8 mouse cellular contexts compared by ENCODE assay signal in the genomic region with DNA sequence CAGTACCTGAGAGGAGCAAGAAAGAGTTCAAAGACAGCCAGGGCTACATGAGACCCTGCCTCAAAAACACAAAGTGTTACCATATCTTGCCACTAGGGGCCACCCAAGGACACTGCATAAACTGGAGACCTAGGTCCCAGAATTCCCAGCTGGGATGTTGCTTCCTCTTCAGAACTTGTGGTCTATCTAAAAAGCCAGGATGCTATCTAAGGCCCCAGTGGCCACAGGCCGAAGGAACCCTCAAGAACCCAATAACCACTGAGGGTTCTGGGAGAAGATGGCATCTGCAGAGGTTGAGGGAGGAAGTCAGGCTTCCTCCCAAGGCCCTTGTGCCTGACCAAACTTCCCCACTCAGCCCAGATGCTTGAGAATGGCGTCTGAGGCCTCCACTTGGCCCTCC. TPM values are rescaled to one million over a fixed set of nuclear protein-coding genes. Genes with fewer than 3 reads are reported as not detected.
DNase-seq lines count a peak whose midpoint lies in the region; ATAC-seq and TF ChIP-seq lines count a peak whose summit lies in the region.

No protein-coding gene starts in this region.

- ATAC-seq in frontal cortex, adult (ENCODE audit: low TSS enrichment) = no peak
- ATAC-seq in embryonic facial prominence, embryonic 11.5 days (replicated peaks; ENCODE audit: insufficient number of reproducible peaks, low FRiP score, low TSS enrichment, low read depth) = no peak
- no peak for ATAC-seq in heart, postnatal 0 days (ENCODE audit: insufficient read depth, low read depth)
- peak; percentile 64 for ATAC-seq in megakaryocyte, adult 5-6 weeks (ENCODE audit: poor library complexity, severe bottlenecking)

- no peak overlapping the region for H3K27ac ChIP-seq in embryonic facial prominence, embryonic 11.5 days (replicated peaks; ENCODE audit: low read depth, low read length)
- H3K27ac ChIP-seq in heart, postnatal 0 days (ENCODE audit: low read depth) = no peak overlapping the region
- no peak overlapping the region for H3K27ac ChIP-seq in spleen, adult 2 months (ENCODE audit: insufficient read depth, low read length)

- 61% methylated on average over 2 of the region's 2 CpGs for WGBS in embryonic facial prominence, embryonic 11.5 days
- WGBS in heart, postnatal 0 days = 31% methylated on average over 2 of the region's 2 CpGs
- 2% methylated on average over 2 of the region's 2 CpGs for WGBS in spleen, adult 2 months

- H3K9ac ChIP-seq in embryonic facial prominence, embryonic 11.5 days (replicated peaks; ENCODE audit: low read length) = peak overlapping the region; percentile 34; the same call in 1 of the 2 replicates
- no peak overlapping the region for H3K9ac ChIP-seq in heart, postnatal 0 days (replicated peaks; ENCODE audit: low read depth, low read length)

- TF ChIP-seq CTCF in heart, postnatal 0 days (IDR thresholded peaks at IDR 0.05; ENCODE audit: low read depth) = peak; percentile 89
- peak; percentile 42; the same call in 1 of the 2 replicates for TF ChIP-seq CTCF in spleen, adult 2 months (IDR thresholded peaks at IDR 0.05; ENCODE audit: extremely low read depth, insufficient read depth, insufficient read length, insufficient replicate concordance)

- H3K4me1 ChIP-seq in embryonic facial prominence, embryonic 11.5 days (ENCODE audit: control insufficient read depth, insufficient read depth, low read length) = no peaks in the 10 kb centered on the region
- peaks cover 6% of the 10 kb centered on the region; the same call in 1 of the 2 replicates for H3K4me1 ChIP-seq in heart, postnatal 0 days (ENCODE audit: control insufficient read depth, insufficient read depth)
- no peaks in the 10 kb centered on the region for H3K4me1 ChIP-seq in spleen, adult 2 months (ENCODE audit: control insufficient read depth, insufficient read depth, insufficient read length)

- no peak for TF ChIP-seq EP300 in heart, postnatal 0 days (IDR thresholded peaks at IDR 0.05; ENCODE audit: low read depth)

- H3K4me2 ChIP-seq in embryonic facial prominence, embryonic 11.5 days (ENCODE audit: low read depth, low read length) = no peak overlapping the region
- H3K4me2 ChIP-seq in heart, postnatal 0 days (ENCODE audit: low read depth, low read length) = no peak overlapping the region

- DNase-seq in frontal cortex, adult 2 months (ENCODE audit: extremely low spot score in 1 of 2, low spot score in 1 of 2) = peak; percentile 18 to 82
- peak; percentile 55 for DNase-seq in adrenal gland, adult 2 months
- DNase-seq in embryonic facial prominence, embryonic 11.5 days (ENCODE audit: low spot score) = peak; percentile 91
- DNase-seq in heart, postnatal 0 days (ENCODE audit: low spot score) = peak; percentile 63
- peak; percentile 62 to 77 for DNase-seq in layer of hippocampus, postnatal 14 days (ENCODE audit: low spot score in 2 of 2)
- peak in 1 of 2 experiments; percentile 29 for DNase-seq in spleen, adult 2 months (ENCODE audit: low read depth in 1 of 2, low spot score in 2 of 2)

- H3K27me3 ChIP-seq in embryonic facial prominence, embryonic 11.5 days (ENCODE audit: control insufficient read depth, insufficient read depth, low read length) = no peaks in the 10 kb centered on the region
- H3K27me3 ChIP-seq in heart, postnatal 0 days (ENCODE audit: control insufficient read depth, insufficient read depth, low read length) = no peaks in the 10 kb centered on the region
- no peaks in the 10 kb centered on the region for H3K27me3 ChIP-seq in spleen, adult 2 months (ENCODE audit: control insufficient read depth, insufficient read depth, low read length)

- H3K9me3 ChIP-seq in embryonic facial prominence, embryonic 11.5 days (replicated peaks; ENCODE audit: control insufficient read depth, low read length) = no peaks in the 10 kb centered on the region
- H3K9me3 ChIP-seq in heart, postnatal 0 days (replicated peaks; ENCODE audit: control insufficient read depth, low read length) = no peaks in the 10 kb centered on the region

- H3K4me3 ChIP-seq in embryonic facial prominence, embryonic 11.5 days (ENCODE audit: low read depth, low read length) = no peak overlapping the region
- H3K4me3 ChIP-seq in heart, postnatal 0 days (ENCODE audit: low read depth, low read length) = no peak overlapping the region
- no peak overlapping the region for H3K4me3 ChIP-seq in spleen, adult 2 months (ENCODE audit: extremely low read depth, insufficient read depth, insufficient read length)

- TF ChIP-seq POLR2A in spleen, adult 2 months (IDR thresholded peaks at IDR 0.05; ENCODE audit: low read depth, low read length) = no peak

- no peaks in the 10 kb centered on the region for H3K36me3 ChIP-seq in embryonic facial prominence, embryonic 11.5 days (replicated peaks; ENCODE audit: control insufficient read depth, insufficient read depth, low read depth, low read length)
- no peaks in the 10 kb centered on the region for H3K36me3 ChIP-seq in heart, postnatal 0 days (replicated peaks; ENCODE audit: control insufficient read depth, insufficient read depth, low read length)
- H3K36me3 ChIP-seq in spleen, adult 2 months (ENCODE audit: control insufficient read depth, insufficient read depth, low read length) = no peaks in the 10 kb centered on the region

RNA-seq across cellular contexts. Expression of gene Tgif2, which starts 30.2 kb away (rescaled TPM):
- polyA plus RNA-seq in frontal cortex, adult 2 months (2012; rRNA removed) = 1.4 and 2.0 TPM in 2 replicates
- total RNA-seq in adrenal gland, adult 2 months (2021) = 1 to 10 TPM; 1.8 to 4.3 TPM
- polyA plus RNA-seq in adrenal gland, adult 2 months (2012; rRNA removed) = 5.5 and 8.5 TPM in 2 replicates
- 91.0 and 97.6 TPM in 2 replicates for polyA plus RNA-seq in embryonic facial prominence, embryonic 11.5 days (2014; fragmentation: Nextera tagmentation; extraction: Ambion mirVana)
- total RNA-seq in heart, postnatal 0 days (2014; rRNA removed; ENCODE audit: low replicate concordance) = 19.7 and 28.3 TPM in 2 replicates
- polyA plus RNA-seq in heart, postnatal 0 days (2015; fragmentation: Nextera tagmentation; extraction: Ambion mirVana) = 11.6 and 14.6 TPM in 2 replicates
- 1 to 10 TPM; 2.7 to 3.0 TPM for total RNA-seq in layer of hippocampus, postnatal 14 days (2021)
- total RNA-seq in megakaryocyte, adult 5-6 weeks (2015) = 0.36 and 0.38 TPM in 2 replicates
- total RNA-seq in megakaryocyte, adult 5-6 weeks (2017) = 0.73 TPM in 1 of 2 replicates, not detected in the other
- polyA plus RNA-seq in spleen, adult 2 months (2012; rRNA removed) = 10.5 and 11.8 TPM in 2 replicates

RNA-seq across cellular contexts. Expression of gene Myl9, which starts 34.4 kb away (rescaled TPM):
- polyA plus RNA-seq in frontal cortex, adult 2 months (2012; rRNA removed) = 51.9 and 57.3 TPM in 2 replicates
- 10 to 100 TPM; 74.9 to 85.2 TPM for total RNA-seq in adrenal gland, adult 2 months (2021)
- polyA plus RNA-seq in adrenal gland, adult 2 months (2012; rRNA removed) = 44.0 and 48.0 TPM in 2 replicates
- polyA plus RNA-seq in embryonic facial prominence, embryonic 11.5 days (2014; fragmentation: Nextera tagmentation; extraction: Ambion mirVana) = 128 and 151 TPM in 2 replicates
- total RNA-seq in heart, postnatal 0 days (2014; rRNA removed; ENCODE audit: low replicate concordance) = 1,299 and 1,431 TPM in 2 replicates
- 1,847 and 1,885 TPM in 2 replicates for polyA plus RNA-seq in heart, postnatal 0 days (2015; fragmentation: Nextera tagmentation; extraction: Ambion mirVana)
- 10 to 100 TPM; 22.3 to 24.9 TPM for total RNA-seq in layer of hippocampus, postnatal 14 days (2021)
- total RNA-seq in megakaryocyte, adult 5-6 weeks (2015) = not detected in 2 replicates
- not detected in 2 replicates for total RNA-seq in megakaryocyte, adult 5-6 weeks (2017)
- 100 and 116 TPM in 2 replicates for polyA plus RNA-seq in spleen, adult 2 months (2012; rRNA removed)

RNA-seq across cellular contexts. Expression of gene 4930518I15Rik, which starts 48.2 kb away (rescaled TPM):
- 3.2 and 3.4 TPM in 2 replicates for polyA plus RNA-seq in frontal cortex, adult 2 months (2012; rRNA removed)
- total RNA-seq in adrenal gland, adult 2 months (2021) = 1 to 10 TPM; 2.5 to 3.4 TPM
- 0.68 and 0.98 TPM in 2 replicates for polyA plus RNA-seq in adrenal gland, adult 2 months (2012; rRNA removed)
- 4.3 and 5.5 TPM in 2 replicates for polyA plus RNA-seq in embryonic facial prominence, embryonic 11.5 days (2014; fragmentation: Nextera tagmentation; extraction: Ambion mirVana)
- 0.12 TPM in 1 of 2 replicates, not detected in the other for total RNA-seq in heart, postnatal 0 days (2014; rRNA removed; ENCODE audit: low replicate concordance)
- 3.2 and 3.8 TPM in 2 replicates for polyA plus RNA-seq in heart, postnatal 0 days (2015; fragmentation: Nextera tagmentation; extraction: Ambion mirVana)
- 1 to 10 TPM; 3.4 to 3.5 TPM for total RNA-seq in layer of hippocampus, postnatal 14 days (2021)
- total RNA-seq in megakaryocyte, adult 5-6 weeks (2015) = 1.4 and 2.4 TPM in 2 replicates
- 1.5 and 1.9 TPM in 2 replicates for total RNA-seq in megakaryocyte, adult 5-6 weeks (2017)
- polyA plus RNA-seq in spleen, adult 2 months (2012; rRNA removed) = 1.0 and 1.5 TPM in 2 replicates

RNA-seq across cellular contexts. Expression of gene Rab5if, which starts 53.3 kb away (rescaled TPM):
- 101 and 109 TPM in 2 replicates for polyA plus RNA-seq in frontal cortex, adult 2 months (2012; rRNA removed)
- 100 to 1,000 TPM; 285 to 311 TPM for total RNA-seq in adrenal gland, adult 2 months (2021)
- 324 and 358 TPM in 2 replicates for polyA plus RNA-seq in adrenal gland, adult 2 months (2012; rRNA removed)
- polyA plus RNA-seq in embryonic facial prominence, embryonic 11.5 days (2014; fragmentation: Nextera tagmentation; extraction: Ambion mirVana) = 217 and 219 TPM in 2 replicates
- 155 and 219 TPM in 2 replicates for total RNA-seq in heart, postnatal 0 days (2014; rRNA removed; ENCODE audit: low replicate concordance)
- 186 and 188 TPM in 2 replicates for polyA plus RNA-seq in heart, postnatal 0 days (2015; fragmentation: Nextera tagmentation; extraction: Ambion mirVana)
- total RNA-seq in layer of hippocampus, postnatal 14 days (2021) = 100 to 1,000 TPM; 108 to 114 TPM
- 356 and 374 TPM in 2 replicates for total RNA-seq in megakaryocyte, adult 5-6 weeks (2015)
- total RNA-seq in megakaryocyte, adult 5-6 weeks (2017) = 194 and 199 TPM in 2 replicates
- 34.8 and 61.5 TPM in 2 replicates for polyA plus RNA-seq in spleen, adult 2 months (2012; rRNA removed)

Comparison
In these comparisons a context has a peak if more than half of its experiments do, and no peak if none do; other contexts are left out.
1. RNA of gene Myl9, which starts 34.4 kb away (polyA plus RNA-seq): 1,847 to 1,885 TPM in heart, postnatal 0 days; 128 to 151 TPM in embryonic facial prominence, embryonic 11.5 days, 100 to 116 TPM in spleen, adult 2 months, 51.9 to 57.3 TPM in frontal cortex, adult 2 months and 44.0 to 48.0 TPM in adrenal gland, adult 2 months; every median in the first group is over 10 times any median in the second.